Mouse (Mus musculus) monocyte, adult 5-6 weeks (primary cell): Measurements from ENCODE around the gene Ski. TPM values are rescaled to one million over a fixed set of nuclear protein-coding genes. Genes with fewer than 3 reads are reported as not detected.

ENCODE experiments used
- ATAC-seq: fragments of 153-309, 156-312 bp; replicated peaks from 2 replicates; pipeline ENCODE4 v1.8.0; 2017; ENCODE audit warnings: mild to moderate bottlenecking; ENCODE audit not compliant: low TSS enrichment, insufficient number of reproducible peaks, severe bottlenecking, poor library complexity, low FRiP score
- total RNA-seq: library from RNA; stranded (forward); fragments of 200-1000, 200-491, 200-594 nt; gene quantifications from 3 replicates; pipeline ENCODE4 v1.2.3, GENCODE M21; 2017

Gene Ski
- total RNA-seq, 1 experiment from 2014 or later: 13.5 TPM

GRCm38 (mm10) chr4:155163320-155163651 lies 59.1 kb downstream of the Ski start:
- ATAC-seq: peak; percentile 42

GRCm38 (mm10) chr4:155162433-155163319 lies 59.7 kb downstream of the Ski start:
- peak; percentile 49 for ATAC-seq

GRCm38 (mm10) chr4:155158543-155158917 lies 63.9 kb downstream of the Ski start:
- ATAC-seq: no peak

- no peak for ATAC-seq
These were observed 64.4 kb downstream of the Ski start for GRCm38 (mm10) chr4:155157871-155158542.

GRCm38 (mm10) chr4:155156734-155157133 lies 65.7 kb downstream of the Ski start:
- ATAC-seq: no peak

GRCm38 (mm10) chr4:155154986-155155385 lies 67.4 kb downstream of the Ski start:
- no peak for ATAC-seq

GRCm38 (mm10) chr4:155153389-155154072 lies 68.9 kb downstream of the Ski start:
- no peak for ATAC-seq

GRCm38 (mm10) chr4:155152476-155152875 lies 69.9 kb downstream of the Ski start:
- no peak for ATAC-seq

- no peak for ATAC-seq
These were observed 70.5 kb downstream of the Ski start for GRCm38 (mm10) chr4:155151845-155152244.

GRCm38 (mm10) chr4:155151221-155151788 lies 71.1 kb downstream of the Ski start:
- ATAC-seq: no peak

GRCm38 (mm10) chr4:155150276-155151113 lies 71.9 kb downstream of the Ski start:
- 0 out of 2 replicates have a peak, but pooled peaks have one; percentile 20 for ATAC-seq

- ATAC-seq: no peak
These were observed 72.5 kb downstream of the Ski start for GRCm38 (mm10) chr4:155149941-155150275.

- ATAC-seq: no peak
These were observed 73.3 kb downstream of the Ski start for GRCm38 (mm10) chr4:155148910-155149698.

GRCm38 (mm10) chr4:155148453-155148852 lies 73.9 kb downstream of the Ski start:
- no peak for ATAC-seq

- ATAC-seq: no peak
These were observed 76.1 kb downstream of the Ski start for GRCm38 (mm10) chr4:155146107-155146823.

- no peak for ATAC-seq
These were observed 77.7 kb downstream of the Ski start for GRCm38 (mm10) chr4:155144548-155145180.
